Mouse (Mus musculus): ENCODE measurements at regions not wholly inside any gene's neighbourhood (a gene's known extent, or its start where the extent isn't known, plus 50 kb on each side); places are given as distances from the start of the nearest gene placed in this dataset.
"Not testable (repeated sequence)": the region's sequence is repeated elsewhere in the genome, so short reads cannot be mapped to it uniquely, and the experiment has no call there.

GRCm38 (mm10) chr10:126319795-126320194 is 353.8 kb downstream of the Lrig3 start:
- no peak overlapping the region for H3K9ac ChIP-seq (replicated peaks; ENCODE audit: low read length)
- no peaks in the 10 kb centered on the region for H3K4me1 ChIP-seq (ENCODE audit: control insufficient read depth, insufficient read depth, low read length)
- H3K36me3 ChIP-seq (replicated peaks; ENCODE audit: control insufficient read depth, insufficient read depth, low read depth, low read length): no peaks in the 10 kb centered on the region
- no peaks in the 10 kb centered on the region for H3K27me3 ChIP-seq (ENCODE audit: control insufficient read depth, insufficient read depth, low read length)
- H3K9me3 ChIP-seq (replicated peaks; ENCODE audit: control insufficient read depth, low read length): no peaks in the 10 kb centered on the region
- DNase-seq (ENCODE audit: low spot score): no peak
- WGBS: 83% methylated on average over 10 of the region's 10 CpGs
- ATAC-seq (replicated peaks; ENCODE audit: insufficient number of reproducible peaks, low FRiP score, low TSS enrichment, low read depth): no peak
- H3K4me3 ChIP-seq (ENCODE audit: low read depth, low read length): no peak overlapping the region
- H3K27ac ChIP-seq (replicated peaks; ENCODE audit: low read depth, low read length): no peak overlapping the region
- no peak overlapping the region for H3K4me2 ChIP-seq (ENCODE audit: low read depth, low read length)

- 86% methylated on average over 1 of the region's 1 CpGs for WGBS
- H3K36me3 ChIP-seq (replicated peaks; ENCODE audit: control insufficient read depth, insufficient read depth, low read depth, low read length): no peaks in the 10 kb centered on the region
- no peaks in the 10 kb centered on the region for H3K4me1 ChIP-seq (ENCODE audit: control insufficient read depth, insufficient read depth, low read length)
- DNase-seq (ENCODE audit: low spot score): no peak
- no peak for ATAC-seq (replicated peaks; ENCODE audit: insufficient number of reproducible peaks, low FRiP score, low TSS enrichment, low read depth)
- H3K9ac ChIP-seq (replicated peaks; ENCODE audit: low read length): no peak overlapping the region
- no peaks in the 10 kb centered on the region for H3K9me3 ChIP-seq (replicated peaks; ENCODE audit: control insufficient read depth, low read length)
- H3K4me2 ChIP-seq (ENCODE audit: low read depth, low read length): no peak overlapping the region
- H3K27me3 ChIP-seq (ENCODE audit: control insufficient read depth, insufficient read depth, low read length): no peaks in the 10 kb centered on the region
- H3K27ac ChIP-seq (replicated peaks; ENCODE audit: low read depth, low read length): no peak overlapping the region
- H3K4me3 ChIP-seq (ENCODE audit: low read depth, low read length): no peak overlapping the region
Observed at GRCm38 (mm10) chr10:126299962-126300361, 334.0 kb downstream of the Lrig3 start.

- no peak overlapping the region for H3K9ac ChIP-seq (replicated peaks; ENCODE audit: low read length)
- no peaks in the 10 kb centered on the region for H3K9me3 ChIP-seq (replicated peaks; ENCODE audit: control insufficient read depth, low read length)
- H3K27ac ChIP-seq (replicated peaks; ENCODE audit: low read depth, low read length): no peak overlapping the region
- no peaks in the 10 kb centered on the region for H3K27me3 ChIP-seq (ENCODE audit: control insufficient read depth, insufficient read depth, low read length)
- no peaks in the 10 kb centered on the region for H3K4me1 ChIP-seq (ENCODE audit: control insufficient read depth, insufficient read depth, low read length)
- no peak overlapping the region for H3K4me2 ChIP-seq (ENCODE audit: low read depth, low read length)
- 76% methylated on average over 6 of the region's 6 CpGs for WGBS
- no peak for ATAC-seq (replicated peaks; ENCODE audit: insufficient number of reproducible peaks, low FRiP score, low TSS enrichment, low read depth)
- H3K36me3 ChIP-seq (replicated peaks; ENCODE audit: control insufficient read depth, insufficient read depth, low read depth, low read length): no peaks in the 10 kb centered on the region
- H3K4me3 ChIP-seq (ENCODE audit: low read depth, low read length): no peak overlapping the region
- DNase-seq (ENCODE audit: low spot score): no peak
Observed at GRCm38 (mm10) chr10:126298211-126298610, 332.2 kb downstream of the Lrig3 start.

GRCm38 (mm10) chr10:126295853-126296252 is 329.9 kb downstream of the Lrig3 start:
- Histone ChIP-seq H3K9ac (replicated peaks; ENCODE audit: low read length) (no peak overlapping the region), H3K27me3 (ENCODE audit: control insufficient read depth, insufficient read depth, low read length) (no peaks in the 10 kb centered on the region), H3K4me3 (ENCODE audit: low read depth, low read length) (no peak overlapping the region), H3K36me3 (replicated peaks; ENCODE audit: control insufficient read depth, insufficient read depth, low read depth, low read length) (no peaks in the 10 kb centered on the region), H3K4me2 (ENCODE audit: low read depth, low read length) (no peak overlapping the region), H3K4me1 (ENCODE audit: control insufficient read depth, insufficient read depth, low read length) (no peaks in the 10 kb centered on the region), H3K27ac (replicated peaks; ENCODE audit: low read depth, low read length) (no peak overlapping the region), H3K9me3 (replicated peaks; ENCODE audit: control insufficient read depth, low read length) (no peaks in the 10 kb centered on the region)
- no peak for DNase-seq (ENCODE audit: low spot score)
- ATAC-seq (replicated peaks; ENCODE audit: insufficient number of reproducible peaks, low FRiP score, low TSS enrichment, low read depth): no peak
- 87% methylated on average over 7 of the region's 7 CpGs for WGBS

GRCm38 (mm10) chr10:126291765-126292164 is 325.8 kb downstream of the Lrig3 start:
- Histone ChIP-seq H3K9ac (replicated peaks; ENCODE audit: low read length) (no peak overlapping the region), H3K9me3 (replicated peaks; ENCODE audit: control insufficient read depth, low read length) (no peaks in the 10 kb centered on the region), H3K4me3 (ENCODE audit: low read depth, low read length) (no peak overlapping the region), H3K36me3 (replicated peaks; ENCODE audit: control insufficient read depth, insufficient read depth, low read depth, low read length) (no peaks in the 10 kb centered on the region), H3K27me3 (ENCODE audit: control insufficient read depth, insufficient read depth, low read length) (no peaks in the 10 kb centered on the region), H3K4me2 (ENCODE audit: low read depth, low read length) (no peak overlapping the region), H3K4me1 (ENCODE audit: control insufficient read depth, insufficient read depth, low read length) (no peaks in the 10 kb centered on the region), H3K27ac (replicated peaks; ENCODE audit: low read depth, low read length) (no peak overlapping the region)
- ATAC-seq (replicated peaks; ENCODE audit: insufficient number of reproducible peaks, low FRiP score, low TSS enrichment, low read depth): no peak
- DNase-seq (ENCODE audit: low spot score): no peak

GRCm38 (mm10) chr10:126285096-126285495 is 319.1 kb downstream of the Lrig3 start:
- H3K4me3 ChIP-seq (ENCODE audit: low read depth, low read length); H3K9me3 ChIP-seq (replicated peaks; ENCODE audit: control insufficient read depth, low read length); H3K9ac ChIP-seq (replicated peaks; ENCODE audit: low read length); ATAC-seq (replicated peaks; ENCODE audit: insufficient number of reproducible peaks, low FRiP score, low TSS enrichment, low read depth); DNase-seq (ENCODE audit: low spot score); H3K27ac ChIP-seq (replicated peaks; ENCODE audit: low read depth, low read length); H3K27me3 ChIP-seq (ENCODE audit: control insufficient read depth, insufficient read depth, low read length); H3K36me3 ChIP-seq (replicated peaks; ENCODE audit: control insufficient read depth, insufficient read depth, low read depth, low read length); H3K4me1 ChIP-seq (ENCODE audit: control insufficient read depth, insufficient read depth, low read length); H3K4me2 ChIP-seq (ENCODE audit: low read depth, low read length): not testable (repeated sequence)
- WGBS: 88% methylated on average over 5 of the region's 13 CpGs

- 90% methylated on average over 12 of the region's 12 CpGs for WGBS
- H3K27ac ChIP-seq (replicated peaks; ENCODE audit: low read depth, low read length): no peak overlapping the region
- no peak for DNase-seq (ENCODE audit: low spot score)
- ATAC-seq (replicated peaks; ENCODE audit: insufficient number of reproducible peaks, low FRiP score, low TSS enrichment, low read depth): peak; percentile 34; the same call in 1 of the 2 replicates
- H3K9ac ChIP-seq (replicated peaks; ENCODE audit: low read length): no peak overlapping the region
- no peaks in the 10 kb centered on the region for H3K27me3 ChIP-seq (ENCODE audit: control insufficient read depth, insufficient read depth, low read length)
- no peaks in the 10 kb centered on the region for H3K9me3 ChIP-seq (replicated peaks; ENCODE audit: control insufficient read depth, low read length)
- H3K4me2 ChIP-seq (ENCODE audit: low read depth, low read length): no peak overlapping the region
- no peaks in the 10 kb centered on the region for H3K36me3 ChIP-seq (replicated peaks; ENCODE audit: control insufficient read depth, insufficient read depth, low read depth, low read length)
- no peak overlapping the region for H3K4me3 ChIP-seq (ENCODE audit: low read depth, low read length)
- H3K4me1 ChIP-seq (ENCODE audit: control insufficient read depth, insufficient read depth, low read length): no peaks in the 10 kb centered on the region
Observed at GRCm38 (mm10) chr10:126270376-126270775, 304.4 kb downstream of the Lrig3 start.

GRCm38 (mm10) chr10:126267321-126267998 is 301.5 kb downstream of the Lrig3 start:
- DNase-seq (ENCODE audit: low spot score): no peak
- WGBS: 80% methylated on average over 2 of the region's 2 CpGs
- H3K36me3 ChIP-seq (replicated peaks; ENCODE audit: control insufficient read depth, insufficient read depth, low read depth, low read length): no peaks in the 10 kb centered on the region

More at GRCm38 (mm10) chr10:126267321-126267998, 301.5 kb downstream of the Lrig3 start:
- ATAC-seq (replicated peaks; ENCODE audit: insufficient number of reproducible peaks, low FRiP score, low TSS enrichment, low read depth): no peak
- Histone ChIP-seq H3K4me2 (ENCODE audit: low read depth, low read length) (no peak overlapping the region), H3K4me3 (ENCODE audit: low read depth, low read length) (no peak overlapping the region), H3K9me3 (replicated peaks; ENCODE audit: control insufficient read depth, low read length) (no peaks in the 10 kb centered on the region), H3K27ac (replicated peaks; ENCODE audit: low read depth, low read length) (no peak overlapping the region), H3K4me1 (ENCODE audit: control insufficient read depth, insufficient read depth, low read length) (no peaks in the 10 kb centered on the region), H3K9ac (replicated peaks; ENCODE audit: low read length) (no peak overlapping the region), H3K27me3 (ENCODE audit: control insufficient read depth, insufficient read depth, low read length) (no peaks in the 10 kb centered on the region)

Data from embryonic facial prominence, embryonic 11.5 days (tissue).